Mouse (Mus musculus) intestine, embryonic 14.5 days (tissue): ENCODE data around the gene Mgst3. TPM values are rescaled to one million over a fixed set of nuclear protein-coding genes. Genes with fewer than 3 reads are reported as not detected.

Experiments used
- ATAC-seq: fragments of 200-750 bp; cut with Nextera tagmentation; replicated peaks from 2 replicates; pipeline ENCODE4 v1.8.0; 2017; ENCODE audit warnings: low read depth, moderate number of reproducible peaks, moderate TSS enrichment, moderate library complexity; ENCODE audit not compliant: low FRiP score, low TSS enrichment
- DNase-seq: peaks from one replicate; pipeline ENCODE4 v3.0.0-alpha.2; 2018; ENCODE audit warnings: low spot score
- H3K27ac ChIP-seq: fragments of 300-500 bp; sonication (generic); 2 replicates; pipeline ENCODE4 v1.5.1; 2014; ENCODE audit warnings: low read depth, mild to moderate bottlenecking, control low read depth
- H3K27me3 ChIP-seq: fragments of 300-500 bp; sonication (generic); replicated peaks from 2 replicates; pipeline ENCODE4 v1.6.1; 2014; ENCODE audit warnings: low read length, control low read depth; ENCODE audit not compliant: control insufficient read depth, insufficient read depth
- H3K36me3 ChIP-seq: fragments of 300-500 bp; sonication (generic); 2 replicates; pipeline ENCODE4 v1.6.1; 2014; ENCODE audit warnings: low read length, control low read depth; ENCODE audit not compliant: control insufficient read depth, insufficient read depth
- H3K4me1 ChIP-seq: fragments of 300-500 bp; sonication (generic); replicated peaks from 2 replicates; pipeline ENCODE4 v1.6.1; 2014; ENCODE audit warnings: low read length, control low read depth, mixed read lengths; ENCODE audit not compliant: control insufficient read depth, insufficient read depth
- H3K4me2 ChIP-seq: fragments of 300-500 bp; sonication (generic); 2 replicates; pipeline ENCODE4 v1.6.1; 2014; ENCODE audit warnings: low read length
- H3K4me3 ChIP-seq: fragments of 300-500 bp; sonication (generic); 2 replicates; pipeline ENCODE4 v1.5.1; 2014; ENCODE audit warnings: low read depth, low read length, control low read depth, mixed read lengths
- H3K9ac ChIP-seq: fragments of 300-500 bp; sonication (generic); 2 replicates; pipeline ENCODE4 v1.6.1; 2014; ENCODE audit warnings: mild to moderate bottlenecking, low read length
- H3K9me3 ChIP-seq: fragments of 300-500 bp; sonication (generic); 2 replicates; pipeline ENCODE4 v1.6.1; 2016; ENCODE audit warnings: low read length, control low read depth; ENCODE audit not compliant: control insufficient read depth
- WGBS: fragments of 180-500 bp; shearing (Covaris S2); extraction: QIAGEN DNeasy Blood & Tissue Kit; methylation state at CpG from one replicate; pipeline ENCODE4 v1.1.7; 2014; 5-methylcytosine and 5-hydroxymethylcytosine counted together
- polyA plus RNA-seq: library from polyadenylated mRNA; unstranded; fragments of >200 nt; fragmentation: Nextera tagmentation; extraction: Ambion mirVana; gene quantifications from 2 replicates; pipeline ENCODE4 v1.2.1, GENCODE M21; 2014

Gene Mgst3
- polyA plus RNA-seq: 179 and 217 TPM in 2 replicates

DNA sequence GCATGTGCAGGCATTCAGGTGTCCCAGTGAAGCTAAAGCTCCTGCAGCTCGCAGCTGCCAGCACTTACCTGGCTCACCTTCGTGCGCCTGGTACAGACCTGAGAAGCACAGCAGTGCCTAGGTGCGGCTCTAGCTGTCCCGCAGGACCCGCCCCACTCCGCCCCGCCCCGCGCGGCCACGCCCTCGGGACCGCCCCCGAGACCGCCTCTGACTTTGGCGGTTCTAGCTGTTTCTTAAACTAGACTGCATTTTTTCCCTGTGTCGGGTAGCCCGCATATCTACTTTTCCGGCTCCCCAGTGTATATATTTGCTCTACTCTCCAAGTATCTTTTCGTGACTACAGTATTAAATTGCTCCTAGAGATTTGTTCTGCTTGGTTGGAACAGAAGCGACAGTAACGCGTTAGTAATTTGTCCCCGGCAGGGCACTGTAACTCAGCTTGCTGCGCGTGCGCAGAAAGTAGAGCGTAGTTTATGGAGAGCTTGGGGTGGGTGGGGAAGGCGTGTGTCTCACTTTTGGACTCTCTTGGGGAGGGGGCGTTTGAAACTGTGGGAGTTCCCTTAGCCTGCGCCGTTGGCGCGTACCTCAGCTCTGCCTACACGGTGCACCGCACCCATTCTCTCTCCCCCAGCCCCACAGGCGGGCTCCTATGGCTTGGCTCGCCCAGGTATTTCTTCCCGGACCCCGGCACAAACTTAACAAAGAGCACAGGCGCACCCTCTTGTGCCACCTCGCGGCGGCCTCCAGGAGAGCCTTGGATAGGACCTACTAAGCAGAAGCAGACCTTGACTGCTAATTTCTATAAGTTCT, at the start of gene Mgst3:
Gene Mgst3 (minus strand): TSS at position 159 of the 810 bp plus-strand sequence.
- WGBS: under 1% methylated on average over 45 of the region's 45 CpGs
- ATAC-seq: peak; percentile 97
- Histone ChIP-seq H3K4me2 (peak within 1 kb of the TSS; percentile 78), H3K4me3 (peak within 1 kb of the TSS; percentile 67), H3K4me1 (peaks cover 6% of the 10 kb centered on the region; the same call in 1 of the 2 replicates), H3K27me3 (no peaks in the 10 kb centered on the region), H3K9me3 (no peaks in the 10 kb centered on the region), H3K9ac (peak within 1 kb of the TSS; percentile 73), H3K36me3 (no peaks in the 10 kb centered on the region), H3K27ac (peak within 1 kb of the TSS; percentile 86)
- peak; percentile 99 for DNase-seq

DNA sequence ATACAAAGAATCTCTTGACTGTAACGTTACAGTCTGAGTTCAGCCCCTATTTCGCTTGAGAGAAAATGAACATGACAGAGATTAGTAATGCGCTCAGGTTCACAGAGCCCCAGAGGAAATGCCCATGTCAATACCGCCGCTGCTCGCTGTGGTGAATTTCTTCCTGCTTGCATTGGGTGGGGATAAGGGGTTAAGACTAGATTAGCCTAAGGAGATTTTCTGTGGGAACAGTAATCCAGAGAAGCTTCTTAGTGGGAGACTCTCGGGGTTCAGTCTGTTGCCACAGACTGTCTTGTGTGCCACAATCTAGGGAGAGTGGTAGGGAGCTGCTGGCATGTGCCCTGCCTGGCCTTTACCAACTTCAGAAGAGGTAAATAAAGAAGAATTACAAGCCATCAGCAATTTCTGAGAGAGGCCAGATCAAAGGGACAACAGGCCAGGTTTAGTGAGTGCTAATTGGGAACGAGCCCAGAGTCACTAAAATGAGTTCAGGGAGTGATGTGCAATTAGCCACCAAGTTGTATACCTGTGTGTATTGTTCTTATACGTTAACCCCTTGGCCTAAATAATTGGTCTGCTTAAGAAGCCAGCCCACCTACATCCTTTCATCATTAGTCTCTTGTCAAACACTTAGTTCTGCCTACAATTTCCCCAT, 44.7 kb upstream of the Mgst3 start:
- Histone ChIP-seq H3K9me3 (no peaks in the 10 kb centered on the region), H3K4me1 (no peaks in the 10 kb centered on the region), H3K27ac (no peak overlapping the region), H3K36me3 (no peaks in the 10 kb centered on the region), H3K27me3 (0 out of 2 replicates have a peak, but pooled peaks cover 3% of the 10 kb centered on the region), H3K4me3 (no peak overlapping the region), H3K9ac (no peak overlapping the region), H3K4me2 (no peak overlapping the region)
- WGBS: 58% methylated on average over 9 of the region's 9 CpGs
- ATAC-seq (no peak), DNase-seq (no peak)

DNA sequence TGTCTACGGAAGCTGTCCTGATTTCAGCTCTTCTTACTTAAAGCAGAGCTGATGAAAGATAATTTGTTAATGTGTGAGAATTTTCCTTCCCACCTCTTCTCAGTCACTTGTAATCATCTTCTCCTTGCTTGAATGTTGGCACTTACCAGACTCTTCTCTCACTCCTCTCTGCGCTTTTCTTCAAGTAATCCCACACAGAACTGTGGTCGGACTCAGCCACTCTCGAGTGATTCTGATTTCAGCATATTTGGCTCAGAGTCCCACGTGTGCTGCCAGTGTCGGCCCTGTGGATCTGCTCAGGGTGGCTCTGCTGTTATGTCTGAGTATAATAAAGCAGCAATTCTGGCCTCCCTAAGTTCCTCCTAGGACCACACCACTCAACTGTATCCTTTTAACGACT, 43.5 kb upstream of the Mgst3 start:
- H3K27me3 ChIP-seq: 0 out of 2 replicates have a peak, but pooled peaks cover 3% of the 10 kb centered on the region
- no peak for ATAC-seq
- H3K9ac ChIP-seq: no peak overlapping the region
- H3K36me3 ChIP-seq: no peaks in the 10 kb centered on the region
- H3K4me1 ChIP-seq: no peaks in the 10 kb centered on the region
- no peak overlapping the region for H3K27ac ChIP-seq
- no peak overlapping the region for H3K4me2 ChIP-seq
- WGBS: 79% methylated on average over 7 of the region's 7 CpGs
- DNase-seq: no peak
- H3K9me3 ChIP-seq: no peaks in the 10 kb centered on the region
- no peak overlapping the region for H3K4me3 ChIP-seq

DNA sequence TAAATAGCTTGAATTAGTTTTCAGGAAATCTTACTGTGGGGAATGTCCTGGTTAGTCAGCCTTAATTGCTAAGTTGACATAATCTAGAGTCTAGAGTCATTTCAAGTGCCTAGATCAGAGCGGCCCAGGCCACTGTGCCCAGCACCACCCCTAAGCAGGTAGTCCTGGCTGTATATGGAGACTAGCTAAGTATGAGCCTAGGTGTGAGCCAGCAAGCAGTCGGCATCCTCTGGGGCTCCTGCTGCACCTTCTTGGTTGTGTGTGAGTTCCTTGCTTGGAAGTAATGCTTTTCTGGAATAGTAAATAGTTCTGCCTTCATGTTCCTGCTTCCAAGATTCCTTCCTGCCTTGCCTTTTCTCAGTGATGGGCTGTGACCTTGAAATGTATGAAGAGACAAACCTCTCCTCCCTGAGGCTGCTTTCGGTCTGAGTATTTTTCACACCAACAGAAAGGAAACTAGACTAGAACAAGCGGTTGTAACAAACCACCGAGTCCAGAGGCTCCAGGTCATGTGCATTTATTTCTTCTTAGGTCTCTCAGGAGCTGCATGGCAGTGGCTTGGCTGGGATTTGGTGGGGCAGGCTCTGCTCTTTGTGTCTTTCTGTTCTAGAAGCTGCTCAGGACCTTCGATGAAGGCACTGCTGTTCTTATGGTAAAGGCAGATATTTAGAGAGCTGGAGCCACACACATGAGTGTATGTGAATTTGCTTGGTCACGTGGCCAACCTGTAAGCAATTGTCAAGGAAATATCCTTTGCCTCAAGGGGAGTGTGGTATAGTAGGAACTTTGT, 42.7 kb upstream of the Mgst3 start:
- ATAC-seq (no peak), DNase-seq (no peak)
- Histone ChIP-seq H3K4me1 (no peaks in the 10 kb centered on the region), H3K9ac (no peak overlapping the region), H3K9me3 (no peaks in the 10 kb centered on the region), H3K36me3 (no peaks in the 10 kb centered on the region), H3K27me3 (0 out of 2 replicates have a peak, but pooled peaks cover 3% of the 10 kb centered on the region), H3K4me3 (no peak overlapping the region), H3K4me2 (no peak overlapping the region), H3K27ac (no peak overlapping the region)
- WGBS: 83% methylated on average over 7 of the region's 7 CpGs

DNA sequence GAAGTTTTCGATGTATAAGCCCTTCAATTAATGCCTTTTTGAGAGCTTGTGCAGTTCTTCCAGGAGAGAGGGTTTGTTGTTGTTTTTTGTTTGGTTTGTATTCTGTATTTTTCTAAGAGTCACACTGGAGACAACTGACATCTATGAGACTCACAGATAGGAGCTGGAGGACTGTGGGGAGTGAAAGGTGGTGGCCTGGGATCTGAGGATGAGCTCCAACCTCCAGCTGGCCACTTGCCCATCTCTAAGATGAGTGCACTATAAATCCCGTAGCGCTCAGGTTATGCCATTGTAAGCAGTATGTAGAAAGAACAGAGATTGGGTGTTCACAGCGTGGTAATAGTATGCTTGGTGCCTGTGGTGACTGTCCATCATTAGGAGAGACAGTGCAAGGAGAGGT, 41.3 kb upstream of the Mgst3 start:
- Histone ChIP-seq H3K9me3 (no peaks in the 10 kb centered on the region), H3K4me2 (no peak overlapping the region), H3K4me1 (no peaks in the 10 kb centered on the region), H3K36me3 (no peaks in the 10 kb centered on the region), H3K27ac (no peak overlapping the region), H3K9ac (no peak overlapping the region), H3K27me3 (no peaks in the 10 kb centered on the region), H3K4me3 (no peak overlapping the region)
- DNase-seq (no peak), ATAC-seq (no peak)
- WGBS: 87% methylated on average over 4 of the region's 4 CpGs

DNA sequence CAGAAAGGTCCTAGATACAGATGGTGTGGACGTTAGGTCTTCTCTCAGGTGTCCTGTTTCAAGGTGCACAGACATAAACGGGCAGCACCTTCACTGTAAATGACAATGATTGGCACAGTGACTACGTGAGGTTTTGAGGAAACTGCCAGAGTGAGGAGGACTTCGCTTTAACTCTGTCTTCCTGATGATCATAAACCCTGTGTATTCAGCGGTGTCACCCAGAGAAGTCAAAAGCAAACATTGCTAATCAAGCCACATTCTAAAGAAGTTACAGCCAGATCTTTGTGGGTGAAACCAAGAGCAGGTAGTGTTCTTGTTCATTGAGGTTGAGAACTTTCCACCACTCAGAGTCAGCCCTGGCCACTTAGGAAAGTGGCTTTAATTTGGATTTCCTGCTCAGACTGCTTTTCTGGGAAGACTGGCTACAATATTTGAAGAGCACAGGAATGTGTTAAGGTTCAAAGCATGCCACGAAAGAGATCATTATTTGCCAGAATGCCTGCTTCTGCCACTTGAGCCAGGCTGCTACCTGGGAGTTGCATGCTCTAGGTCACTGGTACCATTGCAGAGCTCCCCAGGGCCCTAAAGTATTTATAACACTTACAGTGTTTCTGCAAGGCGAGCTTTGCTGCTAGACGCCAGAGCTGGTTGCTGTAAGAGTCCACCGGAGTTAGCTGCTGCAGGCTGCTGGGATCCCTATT, 37.5 kb upstream of the Mgst3 start:
- ATAC-seq (no peak), DNase-seq (no peak)
- 58% methylated on average over 9 of the region's 9 CpGs for WGBS
- no peaks in the 10 kb centered on the region for H3K36me3 ChIP-seq
- no peaks in the 10 kb centered on the region for H3K4me1 ChIP-seq
- H3K9ac ChIP-seq: no peak overlapping the region
- no peaks in the 10 kb centered on the region for H3K9me3 ChIP-seq
- H3K4me3 ChIP-seq: no peak overlapping the region
- H3K4me2 ChIP-seq: no peak overlapping the region
- H3K27me3 ChIP-seq: no peaks in the 10 kb centered on the region
- H3K27ac ChIP-seq: no peak overlapping the region

DNA sequence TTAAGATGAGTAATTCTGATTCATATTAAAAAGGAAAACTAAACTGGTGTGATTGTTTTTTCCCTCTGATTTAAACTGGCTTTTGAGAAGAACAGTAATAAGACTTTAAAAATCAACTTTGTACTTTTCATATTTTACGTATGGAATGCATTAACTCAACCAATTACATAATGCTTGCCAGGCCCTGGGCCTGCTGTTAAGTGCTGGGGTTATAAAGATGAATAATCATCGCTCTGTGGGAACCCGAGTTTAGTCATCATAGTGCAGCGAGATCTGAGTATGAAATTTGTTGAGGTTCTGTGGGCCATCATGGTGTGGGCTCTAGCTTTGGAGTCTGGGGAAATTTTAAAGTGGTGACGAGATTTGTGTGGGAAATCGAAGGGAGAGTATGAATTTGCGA, 33.0 kb upstream of the Mgst3 start:
- no peaks in the 10 kb centered on the region for H3K9me3 ChIP-seq
- no peak for DNase-seq
- WGBS: 76% methylated on average over 7 of the region's 7 CpGs
- no peaks in the 10 kb centered on the region for H3K4me1 ChIP-seq
- no peak overlapping the region for H3K4me2 ChIP-seq
- H3K27ac ChIP-seq: no peak overlapping the region
- H3K36me3 ChIP-seq: no peaks in the 10 kb centered on the region
- ATAC-seq: no peak
- no peaks in the 10 kb centered on the region for H3K27me3 ChIP-seq
- no peak overlapping the region for H3K4me3 ChIP-seq
- no peak overlapping the region for H3K9ac ChIP-seq

- no peak for ATAC-seq
- Histone ChIP-seq H3K36me3 (no peaks in the 10 kb centered on the region), H3K27ac (no peak overlapping the region), H3K4me2 (no peak overlapping the region), H3K27me3 (no peaks in the 10 kb centered on the region), H3K4me1 (no peaks in the 10 kb centered on the region), H3K9ac (no peak overlapping the region), H3K9me3 (no peaks in the 10 kb centered on the region), H3K4me3 (no peak overlapping the region)
- 92% methylated on average over 5 of the region's 5 CpGs for WGBS
- DNase-seq: no peak
These were observed 31.9 kb upstream of the Mgst3 start for GRCm38 (mm10) chr1:167425572-167425971.
